Mouse (Mus musculus) neural tube, embryonic 13.5 days (tissue): ENCODE measurements around the gene Pkn1. TPM values are rescaled to one million over a fixed set of nuclear protein-coding genes. Genes with fewer than 3 reads are reported as not detected.

Source experiments
- ATAC-seq: fragments of 200-750 bp; cut with Nextera tagmentation; 2 replicates; pipeline ENCODE4 v1.8.0; 2017; ENCODE audit warnings: low read depth, mild to moderate bottlenecking, moderate TSS enrichment, moderate library complexity
- H3K27ac ChIP-seq: fragments of 300-500 bp; sonication (generic); replicated peaks from 2 replicates; pipeline ENCODE4 v1.5.1; 2015; ENCODE audit warnings: moderate library complexity, mild to moderate bottlenecking, inconsistent platforms
- H3K27me3 ChIP-seq: fragments of 300-500 bp; sonication (generic); 2 replicates; pipeline ENCODE4 v1.6.1; 2015; ENCODE audit warnings: mild to moderate bottlenecking, inconsistent platforms
- H3K36me3 ChIP-seq: fragments of 300-500 bp; sonication (generic); 2 replicates; pipeline ENCODE4 v1.6.1; 2015; ENCODE audit warnings: mild to moderate bottlenecking, inconsistent platforms
- H3K4me1 ChIP-seq: fragments of 300-500 bp; sonication (generic); replicated peaks from 2 replicates; pipeline ENCODE4 v1.6.1; 2015; ENCODE audit warnings: inconsistent platforms
- H3K4me2 ChIP-seq: fragments of 300-500 bp; sonication (generic); 2 replicates; pipeline ENCODE4 v1.6.1; 2015; ENCODE audit warnings: inconsistent platforms, mild to moderate bottlenecking, moderate library complexity
- H3K4me3 ChIP-seq: fragments of 300-500 bp; sonication (generic); 2 replicates; pipeline ENCODE4 v1.5.1; 2015; ENCODE audit warnings: mild to moderate bottlenecking, inconsistent platforms
- H3K9ac ChIP-seq: fragments of 300-500 bp; sonication (generic); 2 replicates; pipeline ENCODE4 v1.6.1; 2015; ENCODE audit warnings: moderate library complexity, mild to moderate bottlenecking, inconsistent platforms
- H3K9me3 ChIP-seq: fragments of 300-500 bp; sonication (generic); 2 replicates; pipeline ENCODE4 v1.6.1; 2016; ENCODE audit warnings: inconsistent platforms
- WGBS: fragments of 180-500 bp; shearing (Covaris S2); methylation state at CpG from one replicate; pipeline ENCODE4 v1.1.7; 2015; 5-methylcytosine and 5-hydroxymethylcytosine counted together
- polyA plus RNA-seq: library from polyadenylated mRNA; unstranded; fragments of >200 nt; fragmentation: Nextera tagmentation; extraction: Ambion mirVana; gene quantifications from 2 replicates; pipeline ENCODE4 v1.2.1, GENCODE M21; 2015

Pkn1 gene
- polyA plus RNA-seq, 1 experiment from 2014 or later: 21.3 TPM

GRCm38 (mm10) chr8:83669013-83669412 is 30.0 kb downstream of the Pkn1 start:
- Histone ChIP-seq H3K9me3 (no peaks in the 10 kb centered on the region), H3K36me3 (peaks cover 59% of the 10 kb centered on the region), H3K27me3 (peaks cover 12% of the 10 kb centered on the region), H3K4me2 (no peak overlapping the region; the same call in 1 of the 2 replicates), H3K4me3 (0 out of 2 replicates have a peak overlapping the region, but pooled peaks have one; percentile 36), H3K4me1 (peaks cover 34% of the 10 kb centered on the region), H3K9ac (no peak overlapping the region), H3K27ac (no peak overlapping the region)
- 0 out of 2 replicates have a peak, but pooled peaks have one; percentile 3 for ATAC-seq
- 80% methylated on average over 16 of the region's 16 CpGs for WGBS

- Histone ChIP-seq H3K27ac (0 out of 2 replicates have a peak overlapping the region, but pooled peaks have one; percentile 13), H3K36me3 (peaks cover 59% of the 10 kb centered on the region)
Observed at GRCm38 (mm10) chr8:83668010-83668916, 30.7 kb downstream of the Pkn1 start.

GRCm38 (mm10) chr8:83667526-83667925 is 31.5 kb downstream of the Pkn1 start:
- Histone ChIP-seq H3K4me2 (peak overlapping the region; percentile 65), H3K9me3 (no peaks in the 10 kb centered on the region), H3K27me3 (peaks cover 12% of the 10 kb centered on the region), H3K9ac (no peak overlapping the region), H3K4me1 (peaks cover 38% of the 10 kb centered on the region), H3K27ac (no peak overlapping the region), H3K36me3 (peaks cover 56% of the 10 kb centered on the region), H3K4me3 (no peak overlapping the region)
- ATAC-seq: peak; percentile 7; the same call in 1 of the 2 replicates
- 82% methylated on average over 10 of the region's 10 CpGs for WGBS

More at GRCm38 (mm10) chr8:83668010-83668916, 30.7 kb downstream of the Pkn1 start:
- WGBS: 20% methylated on average over 80 of the region's 80 CpGs
- H3K9ac ChIP-seq: peak overlapping the region; percentile 62
- peaks cover 34% of the 10 kb centered on the region for H3K4me1 ChIP-seq
- peaks cover 12% of the 10 kb centered on the region for H3K27me3 ChIP-seq
- H3K9me3 ChIP-seq: no peaks in the 10 kb centered on the region
- H3K4me3 ChIP-seq: peak overlapping the region; percentile 36
- peak; percentile 54 for ATAC-seq
- peak overlapping the region; percentile 65 for H3K4me2 ChIP-seq

GRCm38 (mm10) chr8:83666866-83667234 is 32.1 kb downstream of the Pkn1 start:
- no peak for ATAC-seq
- WGBS: 94% methylated on average over 3 of the region's 3 CpGs
- H3K9me3 ChIP-seq: no peaks in the 10 kb centered on the region
- H3K27ac ChIP-seq: 0 out of 2 replicates have a peak overlapping the region, but pooled peaks have one; percentile 49
- no peak overlapping the region for H3K4me3 ChIP-seq
- no peak overlapping the region for H3K4me2 ChIP-seq
- peaks cover 45% of the 10 kb centered on the region for H3K4me1 ChIP-seq
- peaks cover 12% of the 10 kb centered on the region for H3K27me3 ChIP-seq
- peak overlapping the region; percentile 49; the same call in 1 of the 2 replicates for H3K9ac ChIP-seq
- H3K36me3 ChIP-seq: peaks cover 49% of the 10 kb centered on the region

- H3K4me2 ChIP-seq: no peak within 1 kb of the TSS
- no peak for ATAC-seq
- peaks cover 43% of the 10 kb centered on the region for H3K36me3 ChIP-seq
- H3K4me3 ChIP-seq: no peak within 1 kb of the TSS
- H3K4me1 ChIP-seq: peaks cover 52% of the 10 kb centered on the region
- H3K9ac ChIP-seq: peak within 1 kb of the TSS; percentile 49; the same call in 1 of the 2 replicates
- H3K9me3 ChIP-seq: no peaks in the 10 kb centered on the region
- 0 out of 2 replicates have a peak within 1 kb of the TSS, but pooled peaks have one; percentile 49 for H3K27ac ChIP-seq
- peaks cover 12% of the 10 kb centered on the region for H3K27me3 ChIP-seq
- WGBS: 34% methylated on average over 14 of the region's 14 CpGs
Observed at GRCm38 (mm10) chr8:83665969-83666865, 32.8 kb downstream of the Pkn1 start, which contains the start of gene Ptger1. Gene Ptger1, plus strand, starts transcription at chr8:83666678.

- 57% methylated on average over 2 of the region's 2 CpGs for WGBS
- no peak overlapping the region for H3K27ac ChIP-seq
- no peak for ATAC-seq
- no peak overlapping the region for H3K4me3 ChIP-seq
- H3K4me1 ChIP-seq: peaks cover 63% of the 10 kb centered on the region
- no peak overlapping the region for H3K4me2 ChIP-seq
- no peak overlapping the region for H3K9ac ChIP-seq
- peaks cover 32% of the 10 kb centered on the region for H3K36me3 ChIP-seq
- H3K27me3 ChIP-seq: peaks cover 12% of the 10 kb centered on the region
- no peaks in the 10 kb centered on the region for H3K9me3 ChIP-seq
Observed at GRCm38 (mm10) chr8:83664931-83665625, 33.9 kb downstream of the Pkn1 start.

GRCm38 (mm10) chr8:83664096-83664495 is 34.9 kb downstream of the Pkn1 start:
- no peak overlapping the region for H3K4me3 ChIP-seq
- no peak overlapping the region for H3K4me2 ChIP-seq
- ATAC-seq: no peak
- no peak overlapping the region for H3K27ac ChIP-seq
- peaks cover 68% of the 10 kb centered on the region for H3K4me1 ChIP-seq
- 84% methylated on average over 13 of the region's 13 CpGs for WGBS
- peaks cover 12% of the 10 kb centered on the region for H3K27me3 ChIP-seq
- no peak overlapping the region for H3K9ac ChIP-seq
- H3K9me3 ChIP-seq: no peaks in the 10 kb centered on the region
- H3K36me3 ChIP-seq: peaks cover 22% of the 10 kb centered on the region; the same call in 1 of the 2 replicates

GRCm38 (mm10) chr8:83662421-83662826 is 36.6 kb downstream of the Pkn1 start:
- 18% methylated on average over 4 of the region's 4 CpGs for WGBS
- H3K4me3 ChIP-seq: no peak overlapping the region
- H3K4me2 ChIP-seq: no peak overlapping the region
- peaks cover 54% of the 10 kb centered on the region for H3K4me1 ChIP-seq
- H3K27me3 ChIP-seq: peaks cover 7% of the 10 kb centered on the region
- ATAC-seq: peak; percentile 40
- peaks cover 20% of the 10 kb centered on the region; the same call in 1 of the 2 replicates for H3K36me3 ChIP-seq
- H3K9me3 ChIP-seq: no peaks in the 10 kb centered on the region
- no peak overlapping the region for H3K9ac ChIP-seq
- no peak overlapping the region for H3K27ac ChIP-seq

- Histone ChIP-seq H3K27ac (peak overlapping the region; percentile 34), H3K4me1 (peaks cover 48% of the 10 kb centered on the region), H3K9ac (peak overlapping the region; percentile 31), H3K4me2 (peak overlapping the region; percentile 29), H3K36me3 (peaks cover 20% of the 10 kb centered on the region; the same call in 1 of the 2 replicates), H3K27me3 (no peaks in the 10 kb centered on the region), H3K9me3 (no peaks in the 10 kb centered on the region), H3K4me3 (no peak overlapping the region)
- 0 out of 2 replicates have a peak, but pooled peaks have one; percentile 2 for ATAC-seq
- WGBS: 15% methylated on average over 22 of the region's 22 CpGs
Observed at GRCm38 (mm10) chr8:83660995-83661680, 37.8 kb downstream of the Pkn1 start.

GRCm38 (mm10) chr8:83660545-83660944 is 38.4 kb downstream of the Pkn1 start:
- no peaks in the 10 kb centered on the region for H3K27me3 ChIP-seq
- 0 out of 2 replicates have a peak, but pooled peaks have one; percentile 24 for ATAC-seq
- H3K9me3 ChIP-seq: no peaks in the 10 kb centered on the region
- peaks cover 20% of the 10 kb centered on the region; the same call in 1 of the 2 replicates for H3K36me3 ChIP-seq
- H3K4me2 ChIP-seq: peak overlapping the region; percentile 29
- WGBS: 8% methylated on average over 8 of the region's 8 CpGs
- H3K4me1 ChIP-seq: peaks cover 42% of the 10 kb centered on the region
- no peak overlapping the region for H3K4me3 ChIP-seq
- H3K9ac ChIP-seq: 0 out of 2 replicates have a peak overlapping the region, but pooled peaks have one; percentile 31
- peak overlapping the region; percentile 34 for H3K27ac ChIP-seq
